Mouse (Mus musculus) liver, embryonic 16.5 days (tissue): ENCODE measurements around the gene Veph1. TPM values are rescaled to one million over a fixed set of nuclear protein-coding genes. Genes with fewer than 3 reads are reported as not detected.

ENCODE experiments used
- ATAC-seq: fragments of 200-750 bp; cut with Nextera tagmentation; 2 replicates; pipeline ENCODE4 v1.8.0; 2017; ENCODE audit warnings: low read depth, mild to moderate bottlenecking, moderate number of reproducible peaks, moderate library complexity
- H3K27ac ChIP-seq: fragments of 300-500 bp; sonication (generic); 2 replicates; pipeline ENCODE4 v1.5.1; 2014; ENCODE audit warnings: mild to moderate bottlenecking, low read length
- H3K27me3 ChIP-seq: fragments of 300-500 bp; sonication (generic); 2 replicates; pipeline ENCODE4 v1.6.1; 2014; ENCODE audit warnings: low read depth, low read length, mixed read lengths; ENCODE audit not compliant: control insufficient read depth, insufficient read depth
- H3K36me3 ChIP-seq: fragments of 300-500 bp; sonication (generic); 2 replicates; pipeline ENCODE4 v1.6.1; 2014; ENCODE audit warnings: mild to moderate bottlenecking; ENCODE audit not compliant: control insufficient read depth, insufficient read depth
- H3K4me1 ChIP-seq: fragments of 300-500 bp; sonication (generic); 2 replicates; pipeline ENCODE4 v1.6.1; 2014; ENCODE audit warnings: low read depth, low read length, mixed read lengths; ENCODE audit not compliant: control insufficient read depth
- H3K4me2 ChIP-seq: fragments of 300-500 bp; sonication (generic); 2 replicates; pipeline ENCODE4 v1.6.1; 2014; ENCODE audit warnings: low read depth, low read length, mixed read lengths
- H3K4me3 ChIP-seq: fragments of 300-500 bp; sonication (generic); 2 replicates; pipeline ENCODE4 v1.5.1; 2014; ENCODE audit warnings: low read depth, mild to moderate bottlenecking, low read length
- H3K9ac ChIP-seq: fragments of 300-500 bp; sonication (generic); 2 replicates; pipeline ENCODE4 v1.6.1; 2014; ENCODE audit warnings: low read depth, low read length
- H3K9me3 ChIP-seq: fragments of 300-500 bp; sonication (generic); replicated peaks from 2 replicates; pipeline ENCODE4 v1.6.1; 2016; ENCODE audit warnings: low read length; ENCODE audit not compliant: control insufficient read depth
- WGBS: fragments of 180-500 bp; shearing (Covaris S2); extraction: QIAGEN DNeasy Blood & Tissue Kit; methylation state at CpG from one replicate; pipeline ENCODE4 v1.1.7; 2014; ENCODE audit not compliant: insufficient replicate concordance; 5-methylcytosine and 5-hydroxymethylcytosine counted together
- polyA plus RNA-seq: library from polyadenylated mRNA; unstranded; fragments of >200 nt; fragmentation: Nextera tagmentation; extraction: Ambion mirVana; gene quantifications from 2 replicates; pipeline ENCODE4 v1.2.1, GENCODE M21; 2015

Veph1 gene
- polyA plus RNA-seq, 1 experiment from 2014 or later, result 0.12 TPM

- no peak for ATAC-seq
- 55% methylated on average over 5 of the region's 5 CpGs for WGBS
Observed at GRCm38 (mm10) chr3:66024220-66024792, 272.3 kb downstream of the Veph1 start.

GRCm38 (mm10) chr3:66019171-66019570 lies 277.5 kb downstream of the Veph1 start:
- 85% methylated on average over 5 of the region's 5 CpGs for WGBS
- no peak overlapping the region for H3K9ac ChIP-seq
- no peaks in the 10 kb centered on the region for H3K27me3 ChIP-seq
- no peak overlapping the region for H3K4me2 ChIP-seq
- no peaks in the 10 kb centered on the region for H3K4me1 ChIP-seq
- H3K4me3 ChIP-seq, result no peak overlapping the region
- H3K27ac ChIP-seq, result no peak overlapping the region
- ATAC-seq, result no peak
- H3K9me3 ChIP-seq, result no peaks in the 10 kb centered on the region
- no peaks in the 10 kb centered on the region for H3K36me3 ChIP-seq

More at GRCm38 (mm10) chr3:66024220-66024792, 272.3 kb downstream of the Veph1 start:
- no peak overlapping the region for H3K4me2 ChIP-seq
- H3K9me3 ChIP-seq, result no peaks in the 10 kb centered on the region
- no peaks in the 10 kb centered on the region for H3K4me1 ChIP-seq
- no peaks in the 10 kb centered on the region for H3K36me3 ChIP-seq
- no peaks in the 10 kb centered on the region for H3K27me3 ChIP-seq
- H3K27ac ChIP-seq, result no peak overlapping the region
- no peak overlapping the region for H3K4me3 ChIP-seq
- H3K9ac ChIP-seq, result no peak overlapping the region

GRCm38 (mm10) chr3:66007632-66008401 lies 288.8 kb downstream of the Veph1 start:
- WGBS, result 57% methylated on average over 3 of the region's 3 CpGs
- no peaks in the 10 kb centered on the region for H3K36me3 ChIP-seq
- H3K9ac ChIP-seq, result no peak overlapping the region
- H3K9me3 ChIP-seq, result no peaks in the 10 kb centered on the region
- no peaks in the 10 kb centered on the region for H3K27me3 ChIP-seq
- H3K4me2 ChIP-seq, result no peak overlapping the region
- H3K4me1 ChIP-seq, result no peaks in the 10 kb centered on the region
- no peak for ATAC-seq
- H3K27ac ChIP-seq, result no peak overlapping the region
- H3K4me3 ChIP-seq, result no peak overlapping the region

GRCm38 (mm10) chr3:66004989-66005388 lies 291.6 kb downstream of the Veph1 start:
- Histone ChIP-seq H3K27me3 (no peaks in the 10 kb centered on the region), H3K27ac (no peak overlapping the region), H3K4me3 (no peak overlapping the region), H3K4me2 (no peak overlapping the region), H3K9ac (no peak overlapping the region), H3K4me1 (no peaks in the 10 kb centered on the region), H3K36me3 (no peaks in the 10 kb centered on the region), H3K9me3 (no peaks in the 10 kb centered on the region)
- 42% methylated on average over 4 of the region's 4 CpGs for WGBS
- no peak for ATAC-seq

- WGBS, result 27% methylated on average over 7 of the region's 7 CpGs
- no peak for ATAC-seq
- H3K4me3 ChIP-seq, result no peak overlapping the region
Observed at GRCm38 (mm10) chr3:66004220-66004951, 292.3 kb downstream of the Veph1 start.

More at GRCm38 (mm10) chr3:66004220-66004951, 292.3 kb downstream of the Veph1 start:
- no peaks in the 10 kb centered on the region for H3K27me3 ChIP-seq
- no peak overlapping the region for H3K27ac ChIP-seq
- no peak overlapping the region for H3K9ac ChIP-seq
- H3K4me1 ChIP-seq, result no peaks in the 10 kb centered on the region
- no peak overlapping the region for H3K4me2 ChIP-seq
- H3K9me3 ChIP-seq, result no peaks in the 10 kb centered on the region
- H3K36me3 ChIP-seq, result no peaks in the 10 kb centered on the region

Other genes with a start within 250 kb of the Veph1 start
- 0.07 TPM in 1 of 2 replicates, not detected in the other for gene Ptx3, start 76.9 kb downstream of the Veph1 start, polyA plus RNA-seq